Mouse (Mus musculus) heart, embryonic 12.5 days (tissue): ENCODE measurements around the gene Sltm. TPM values are rescaled to one million over a fixed set of nuclear protein-coding genes. Genes with fewer than 3 reads are reported as not detected.
"Not testable (repeated sequence)": the region's sequence is repeated elsewhere in the genome, so short reads cannot be mapped to it uniquely, and the experiment has no call there.

ENCODE experiments used
- ATAC-seq: fragments of 200-750 bp; cut with Nextera tagmentation; 2 replicates; pipeline ENCODE4 v1.8.0; 2017; ENCODE audit warnings: moderate TSS enrichment, moderate library complexity; ENCODE audit not compliant: insufficient number of reproducible peaks, low FRiP score
- H3K27ac ChIP-seq: fragments of 300-500 bp; sonication (generic); 2 replicates; pipeline ENCODE4 v1.5.1; 2016; ENCODE audit warnings: mild to moderate bottlenecking, moderate library complexity; ENCODE audit not compliant: poor library complexity, severe bottlenecking
- H3K27me3 ChIP-seq: fragments of 300-500 bp; sonication (generic); replicated peaks from 2 replicates; pipeline ENCODE4 v1.6.1; 2016; ENCODE audit warnings: mild to moderate bottlenecking, moderate library complexity
- H3K36me3 ChIP-seq: fragments of 300-500 bp; sonication (generic); 2 replicates; pipeline ENCODE4 v1.6.1; 2016; ENCODE audit warnings: mild to moderate bottlenecking, moderate library complexity
- H3K4me1 ChIP-seq: fragments of 300-500 bp; sonication (generic); replicated peaks from 2 replicates; pipeline ENCODE4 v1.6.1; 2016; ENCODE audit warnings: mild to moderate bottlenecking
- H3K4me2 ChIP-seq: fragments of 300-500 bp; sonication (generic); 2 replicates; pipeline ENCODE4 v1.6.1; 2016; ENCODE audit warnings: mild to moderate bottlenecking, moderate library complexity
- H3K4me3 ChIP-seq: fragments of 300-500 bp; sonication (generic); 2 replicates; pipeline ENCODE4 v1.5.1; 2016; ENCODE audit warnings: mild to moderate bottlenecking
- H3K9ac ChIP-seq: fragments of 300-500 bp; sonication (generic); 2 replicates; pipeline ENCODE4 v1.6.1; 2016; ENCODE audit warnings: mild to moderate bottlenecking, moderate library complexity
- H3K9me3 ChIP-seq: fragments of 300-500 bp; sonication (generic); replicated peaks from 2 replicates; pipeline ENCODE4 v1.6.1; 2016; ENCODE audit warnings: mild to moderate bottlenecking, moderate library complexity
- WGBS: fragments of 180-500 bp; shearing (Covaris S2); methylation state at CpG from one replicate; pipeline ENCODE4 v1.1.7; 2016; 5-methylcytosine and 5-hydroxymethylcytosine counted together
- polyA plus RNA-seq: library from polyadenylated mRNA; unstranded; fragments of >200 nt; fragmentation: Nextera tagmentation; extraction: Ambion mirVana; gene quantifications from 2 replicates; pipeline ENCODE4 v1.2.1, GENCODE M21; 2016

The Sltm gene
- polyA plus RNA-seq, 1 experiment from 2014 or later: 38.7 TPM

GRCm38 (mm10) chr9:70511681-70512080 is 30.9 kb upstream of the Sltm start:
- Histone ChIP-seq H3K9me3 (no peaks in the 10 kb centered on the region), H3K27ac (no peak overlapping the region)
- 58% methylated on average over 7 of the region's 7 CpGs for WGBS

GRCm38 (mm10) chr9:70520651-70521050 is 21.9 kb upstream of the Sltm start:
- WGBS: 78% methylated on average over 3 of the region's 3 CpGs
- H3K36me3 ChIP-seq: no peaks in the 10 kb centered on the region
- H3K27ac ChIP-seq: no peak overlapping the region
- H3K9ac ChIP-seq: no peak overlapping the region
- no peaks in the 10 kb centered on the region; the same call in 1 of the 2 replicates for H3K4me1 ChIP-seq
- no peaks in the 10 kb centered on the region for H3K9me3 ChIP-seq
- H3K27me3 ChIP-seq: no peaks in the 10 kb centered on the region
- H3K4me3 ChIP-seq: no peak overlapping the region
- no peak for ATAC-seq
- no peak overlapping the region for H3K4me2 ChIP-seq

More at GRCm38 (mm10) chr9:70511681-70512080, 30.9 kb upstream of the Sltm start:
- Histone ChIP-seq H3K4me3 (no peak overlapping the region), H3K4me1 (no peaks in the 10 kb centered on the region), H3K4me2 (no peak overlapping the region), H3K36me3 (no peaks in the 10 kb centered on the region), H3K9ac (no peak overlapping the region), H3K27me3 (no peaks in the 10 kb centered on the region)
- no peak for ATAC-seq

- Histone ChIP-seq H3K4me1 (no peaks in the 10 kb centered on the region; the same call in 1 of the 2 replicates), H3K36me3 (no peaks in the 10 kb centered on the region), H3K4me2 (no peak overlapping the region), H3K4me3 (no peak overlapping the region), H3K9me3 (no peaks in the 10 kb centered on the region), H3K9ac (no peak overlapping the region), H3K27me3 (no peaks in the 10 kb centered on the region), H3K27ac (no peak overlapping the region)
- ATAC-seq: no peak
- WGBS: 84% methylated on average over 3 of the region's 3 CpGs
Measured at GRCm38 (mm10) chr9:70523813-70524212, 18.7 kb upstream of the Sltm start.

- Histone ChIP-seq H3K4me3 (no peak overlapping the region), H3K4me1 (no peaks in the 10 kb centered on the region; the same call in 1 of the 2 replicates), H3K4me2 (no peak overlapping the region), H3K27ac (peak overlapping the region; percentile 70), H3K36me3 (no peaks in the 10 kb centered on the region), H3K27me3 (no peaks in the 10 kb centered on the region), H3K9me3 (no peaks in the 10 kb centered on the region), H3K9ac (no peak overlapping the region)
- 48% methylated on average over 7 of the region's 7 CpGs for WGBS
- no peak for ATAC-seq
Measured at GRCm38 (mm10) chr9:70524366-70524765, 18.2 kb upstream of the Sltm start.

- 72% methylated on average over 3 of the region's 3 CpGs for WGBS
- H3K27me3 ChIP-seq: no peaks in the 10 kb centered on the region
- H3K4me1 ChIP-seq: no peaks in the 10 kb centered on the region
- no peak overlapping the region for H3K27ac ChIP-seq
- no peak overlapping the region for H3K9ac ChIP-seq
- no peak overlapping the region for H3K4me2 ChIP-seq
- ATAC-seq: no peak
- H3K36me3 ChIP-seq: no peaks in the 10 kb centered on the region
- H3K4me3 ChIP-seq: no peak overlapping the region
- H3K9me3 ChIP-seq: no peaks in the 10 kb centered on the region
Measured at GRCm38 (mm10) chr9:70533328-70533727, 9.2 kb upstream of the Sltm start.

GRCm38 (mm10) chr9:70541584-70541983 is 970 bp upstream of the Sltm start:
- H3K9me3 ChIP-seq: no peaks in the 10 kb centered on the region
- ATAC-seq: no peak

GRCm38 (mm10) chr9:70543048-70543880 is 710 bp downstream of the Sltm start:
- 1% methylated on average over 64 of the region's 64 CpGs for WGBS
- H3K27ac ChIP-seq: peak overlapping the region; percentile 97

More at GRCm38 (mm10) chr9:70541584-70541983, 970 bp upstream of the Sltm start:
- Histone ChIP-seq H3K4me2 (peak overlapping the region; percentile 88), H3K27ac (no peak overlapping the region), H3K36me3 (peaks cover 2% of the 10 kb centered on the region; the same call in 1 of the 2 replicates), H3K9ac (peak overlapping the region; percentile 90), H3K4me3 (peak overlapping the region; percentile 79), H3K4me1 (peaks cover 8% of the 10 kb centered on the region), H3K27me3 (no peaks in the 10 kb centered on the region)
- 12% methylated on average over 6 of the region's 6 CpGs for WGBS

GRCm38 (mm10) chr9:70543985-70544384 is 1.4 kb downstream of the Sltm start:
- Histone ChIP-seq H3K4me1 (peaks cover 11% of the 10 kb centered on the region), H3K27ac (no peak overlapping the region), H3K9me3 (no peaks in the 10 kb centered on the region), H3K36me3 (peaks cover 8% of the 10 kb centered on the region), H3K4me3 (peak overlapping the region; percentile 15), H3K27me3 (no peaks in the 10 kb centered on the region), H3K9ac (no peak overlapping the region), H3K4me2 (peak overlapping the region; percentile 88)
- no peak for ATAC-seq
- 74% methylated on average over 5 of the region's 5 CpGs for WGBS

More at GRCm38 (mm10) chr9:70543048-70543880, 710 bp downstream of the Sltm start:
- ATAC-seq: peak; percentile 77
- Histone ChIP-seq H3K4me3 (peak overlapping the region; percentile 79), H3K4me1 (peaks cover 11% of the 10 kb centered on the region), H3K27me3 (no peaks in the 10 kb centered on the region), H3K9me3 (no peaks in the 10 kb centered on the region), H3K36me3 (peaks cover 6% of the 10 kb centered on the region), H3K4me2 (peak overlapping the region; percentile 88), H3K9ac (peak overlapping the region; percentile 90)

GRCm38 (mm10) chr9:70544831-70545230 is 2.3 kb downstream of the Sltm start:
- no peak for ATAC-seq
- Histone ChIP-seq H3K27ac (no peak overlapping the region), H3K9me3 (no peaks in the 10 kb centered on the region), H3K4me3 (no peak overlapping the region), H3K4me1 (peaks cover 11% of the 10 kb centered on the region), H3K27me3 (no peaks in the 10 kb centered on the region), H3K36me3 (peaks cover 8% of the 10 kb centered on the region), H3K9ac (no peak overlapping the region), H3K4me2 (no peak overlapping the region)
- 69% methylated on average over 1 of the region's 1 CpGs for WGBS

- H3K9me3 ChIP-seq, H3K27me3 ChIP-seq, ATAC-seq, H3K4me3 ChIP-seq, H3K4me2 ChIP-seq, H3K9ac ChIP-seq, H3K27ac ChIP-seq, H3K4me1 ChIP-seq: not testable (repeated sequence)
- H3K36me3 ChIP-seq: peaks cover 15% of the 10 kb centered on the region
- WGBS: 89% methylated on average over 2 of the region's 3 CpGs
Measured at GRCm38 (mm10) chr9:70546576-70546975, 4.0 kb downstream of the Sltm start.

GRCm38 (mm10) chr9:70548304-70548703 is 5.8 kb downstream of the Sltm start:
- Histone ChIP-seq H3K27ac (no peak overlapping the region), H3K4me3 (no peak overlapping the region), H3K4me1 (peaks cover 6% of the 10 kb centered on the region), H3K9me3 (peaks cover 8% of the 10 kb centered on the region; the same call in 1 of the 2 replicates), H3K27me3 (no peaks in the 10 kb centered on the region), H3K36me3 (peaks cover 26% of the 10 kb centered on the region), H3K9ac (no peak overlapping the region), H3K4me2 (no peak overlapping the region)
- WGBS: 76% methylated on average over 4 of the region's 4 CpGs
- no peak for ATAC-seq
